Mouse (Mus musculus) adipose tissue, adult 10 weeks (tissue): ENCODE data around the gene Ahcyl1. TPM values are rescaled to one million over a fixed set of nuclear protein-coding genes. Genes with fewer than 3 reads are reported as not detected.

Experiments used
- polyA plus RNA-seq: library from polyadenylated mRNA; stranded (reverse); fragments of 350-450 nt; fragmentation: Illumina TruSeq; extraction: RNeasy Lipid Tissue Mini Kit (QIAGEN cat#74804); gene quantifications from one replicate; pipeline ENCODE4 v1.2.3, GENCODE M21; 2014; ENCODE audit warnings: low read depth, low replicate concordance

The Ahcyl1 gene
- 110 TPM for polyA plus RNA-seq

GRCm38 (mm10) chr3:107695948-107696881 is at the start of gene Ahcyl1:
Ahcyl1 (minus strand) TSS chr3:107696560.

GRCm38 (mm10) chr3:107631523-107631958 is 64.8 kb downstream of the Ahcyl1 start, which contains the start of gene Strip1:
Strip1 (minus strand) TSS chr3:107631694.

GRCm38 (mm10) chr3:107630682-107631522 is 65.5 kb downstream of the Ahcyl1 start, which contains the start of gene Gm10961:
Gm10961 (plus strand) TSS chr3:107631322.

Other genes starting within 250 kb of the Ahcyl1 start
- gene Kcnc4, start 237.0 kb downstream of the Ahcyl1 start, polyA plus RNA-seq, result 19.9 TPM
- 6.7 TPM for gene Slc6a17, start 178.5 kb downstream of the Ahcyl1 start, polyA plus RNA-seq
- 11.6 TPM for gene Ubl4b, start 141.5 kb downstream of the Ahcyl1 start, polyA plus RNA-seq
- gene Alx3, start 101.5 kb downstream of the Ahcyl1 start, polyA plus RNA-seq, result not detected
- gene Gm10961, start 65.2 kb downstream of the Ahcyl1 start, polyA plus RNA-seq, result not detected
- 26.2 TPM for gene Strip1, start 64.9 kb downstream of the Ahcyl1 start, polyA plus RNA-seq
- gene Csf1, start 63.9 kb upstream of the Ahcyl1 start, polyA plus RNA-seq, result 27.0 TPM
- 1.5 TPM for gene Eps8l3, start 180.7 kb upstream of the Ahcyl1 start, polyA plus RNA-seq
- 317 TPM for gene Gstm5, start 199.3 kb upstream of the Ahcyl1 start, polyA plus RNA-seq
- 712 TPM for gene Gstm7, start 235.3 kb upstream of the Ahcyl1 start, polyA plus RNA-seq
- gene Gstm6, start 247.2 kb upstream of the Ahcyl1 start, polyA plus RNA-seq, result 226 TPM